Mouse (Mus musculus): ENCODE measurements around the gene Gak. TPM values are rescaled to one million over a fixed set of nuclear protein-coding genes. Genes with fewer than 3 reads are reported as not detected.

Gak gene
- total RNA-seq, 4 experiments from 2014 or later = 87.2 to 105 (median 95.9) TPM

Other genes with a start within 250 kb of the Gak start
- gene Pde6b, start 241.4 kb downstream of the Gak start, total RNA-seq (2022) = not detected
- gene Atp5k, start 195.3 kb downstream of the Gak start, total RNA-seq (2022) = 100 to 1,000 TPM in 3 of 4 experiments, 10 to 100 TPM in 1; 89.8 to 365 (median 163) TPM
- gene Mfsd7a, start 180.9 kb downstream of the Gak start, total RNA-seq (2022) = 1 to 10 TPM; 1.4 to 3.6 (median 1.8) TPM
- gene Pcgf3, start 168.5 kb downstream of the Gak start, total RNA-seq (2022) = 10 to 100 TPM; 35.9 to 45.2 (median 40.5) TPM
- gene Cplx1, start 79.7 kb downstream of the Gak start, total RNA-seq (2022) = 1 to 10 TPM; 2.0 to 4.7 (median 3.6) TPM
- 10 to 100 TPM; 27.3 to 34.7 (median 31.8) TPM for gene Tmem175, start within 50 bp of the Gak start, total RNA-seq (2022)
- 10 to 100 TPM; 17.5 to 31.1 (median 22.6) TPM for gene Idua, start 30.6 kb upstream of the Gak start, total RNA-seq (2022)
- 10 to 100 TPM; 15.3 to 39.9 (median 31.0) TPM for gene Dgkq, start 39.9 kb upstream of the Gak start, total RNA-seq (2022)
- under 1 TPM; 0.14 to 0.46 (median 0.19) TPM for gene Slc26a1, start 45.8 kb upstream of the Gak start, total RNA-seq (2022)
- gene Fgfrl1, start 62.6 kb upstream of the Gak start, total RNA-seq (2022) = 10 to 100 TPM; 29.5 to 52.6 (median 34.7) TPM
- gene Rnf212, start 145.2 kb upstream of the Gak start, total RNA-seq (2022) = not detected
- not detected for gene Tmed11, start 165.6 kb upstream of the Gak start, total RNA-seq (2022)
- gene Vmn2r8, start 179.1 kb upstream of the Gak start, total RNA-seq (2022) = not detected
- gene Vmn2r9, start 222.8 kb upstream of the Gak start, total RNA-seq (2022) = not detected